Mouse (Mus musculus) kidney, postnatal 10 days (tissue): ENCODE results near the gene 1700025G04Rik.

ENCODE experiments used
- DNase-seq: peaks from one replicate; pipeline ENCODE4 v3.0.0; 2021; ENCODE audit warnings: mixed read lengths

1700025G04Rik gene

DNA sequence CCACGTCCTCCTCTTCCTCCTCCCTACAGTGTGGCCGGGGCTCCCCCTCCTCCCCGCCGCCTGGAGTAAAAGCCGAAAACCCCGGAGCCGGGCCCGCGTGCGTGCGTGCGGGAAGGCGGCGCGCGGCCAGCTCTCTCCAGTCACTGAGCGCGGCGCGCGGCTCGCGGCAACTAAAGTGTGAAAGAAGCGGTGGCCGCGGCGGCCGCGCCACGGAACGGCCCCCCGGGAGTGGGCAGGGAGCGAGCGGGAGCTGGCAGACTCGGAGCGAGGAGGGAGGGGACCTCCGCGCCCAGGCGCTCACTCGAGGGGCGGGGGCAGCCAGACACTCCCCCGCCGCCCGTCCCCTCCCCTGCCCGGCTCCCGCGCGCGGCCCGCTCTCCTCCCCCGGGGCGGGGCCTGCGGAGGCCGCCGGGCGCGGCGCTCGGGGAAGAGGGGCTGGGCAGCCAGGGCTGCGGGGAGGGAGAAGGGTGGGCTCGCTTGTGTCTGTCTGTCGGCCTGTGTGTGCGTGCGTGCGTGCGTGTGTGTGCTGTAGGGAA, at the start of gene 1700025G04Rik:
Gene 1700025G04Rik (minus strand): TSS at position 108 of the 536 bp plus-strand sequence.
- peak; percentile 94 for DNase-seq

DNA sequence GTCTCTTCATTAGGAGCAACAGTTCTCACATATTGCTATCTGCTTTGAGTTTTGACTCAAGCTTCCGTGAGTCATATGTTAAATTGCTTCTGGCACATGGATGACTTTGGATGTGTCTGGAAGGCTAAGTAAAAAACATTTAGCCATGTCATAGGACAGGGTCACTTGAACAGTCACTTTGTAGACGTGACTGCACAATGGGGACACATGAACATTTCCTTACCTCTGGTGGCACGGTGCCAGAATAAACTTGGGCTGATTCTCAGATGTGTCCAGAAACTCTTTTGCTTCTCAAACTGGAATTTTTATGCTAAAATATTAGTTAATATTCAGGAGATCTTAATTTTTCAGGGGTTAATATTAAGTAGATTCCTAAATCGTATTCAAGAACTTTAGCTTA, 49.6 kb upstream of the 1700025G04Rik start:
- peak; percentile 47 for DNase-seq

DNA sequence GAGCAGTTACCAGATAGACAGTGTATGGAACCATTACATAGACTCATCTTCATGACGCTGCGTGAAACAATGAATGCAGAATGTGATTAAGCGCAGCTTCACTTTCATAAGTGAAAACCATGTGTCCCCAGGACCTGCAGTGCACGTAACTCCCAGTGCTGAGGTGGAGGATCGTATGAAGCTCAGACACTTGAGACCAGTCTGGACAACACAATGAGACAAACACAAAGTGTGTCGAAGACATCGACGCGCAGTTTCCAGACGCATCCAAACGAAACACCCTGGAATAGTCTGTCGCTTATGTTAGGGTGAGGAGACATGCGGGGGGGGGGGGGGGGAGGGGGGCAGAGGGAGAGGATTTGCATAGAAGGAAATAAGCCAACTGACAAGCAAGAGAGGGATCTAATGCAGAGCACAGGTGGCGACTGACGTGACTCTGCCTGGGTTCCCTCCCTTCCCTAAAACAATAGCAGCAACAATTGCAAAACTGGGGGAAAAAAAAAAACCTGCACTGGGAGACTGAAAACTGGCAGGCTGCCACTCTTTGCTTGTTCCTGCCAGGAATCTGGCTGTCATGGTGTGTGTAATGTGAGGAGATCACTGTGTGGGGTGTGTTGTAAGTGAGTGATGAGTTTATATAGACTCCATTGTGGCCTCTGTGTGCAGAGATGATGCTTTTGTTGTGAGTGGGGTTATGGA, 40.3 kb upstream of the 1700025G04Rik start:
- DNase-seq: peak; percentile 67

DNA sequence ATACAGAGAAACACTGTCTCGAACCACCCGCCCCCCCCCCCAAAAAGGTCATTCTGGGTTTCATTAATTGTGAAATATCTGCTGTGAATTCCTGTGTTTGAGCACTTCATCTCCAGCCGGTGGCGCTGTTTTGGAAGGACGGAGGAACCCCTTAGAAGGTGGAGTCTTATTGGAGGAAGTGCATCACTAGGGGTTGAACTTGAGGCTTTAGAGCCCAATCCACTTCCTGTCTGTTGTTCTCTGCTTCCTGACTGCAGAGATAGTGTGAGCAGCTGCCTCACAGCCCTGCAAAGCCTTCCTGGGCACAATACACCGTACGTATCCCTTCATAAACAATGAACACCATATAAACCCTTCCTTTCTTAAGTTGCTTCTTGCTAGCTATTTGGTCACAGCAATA, 35.5 kb upstream of the 1700025G04Rik start:
- no peak for DNase-seq

DNA sequence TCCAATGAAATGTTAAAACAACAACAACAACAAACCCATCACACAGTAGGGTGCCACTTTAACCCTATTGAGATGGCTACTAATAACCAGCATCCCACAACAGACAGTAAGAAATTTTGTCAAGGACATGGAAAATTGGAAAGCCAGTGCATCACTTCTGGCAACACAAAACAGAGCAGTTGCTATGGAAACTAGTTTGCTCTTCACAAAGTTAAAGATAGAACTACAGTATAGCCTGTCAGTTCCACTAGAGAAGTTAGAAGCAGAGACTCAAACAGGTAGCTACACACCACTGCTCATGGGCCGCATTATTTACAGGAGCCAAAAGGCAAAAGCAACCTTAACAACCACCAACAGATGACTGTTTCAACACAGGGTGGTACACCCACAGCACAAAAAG, 20.2 kb upstream of the 1700025G04Rik start:
- no peak for DNase-seq

DNA sequence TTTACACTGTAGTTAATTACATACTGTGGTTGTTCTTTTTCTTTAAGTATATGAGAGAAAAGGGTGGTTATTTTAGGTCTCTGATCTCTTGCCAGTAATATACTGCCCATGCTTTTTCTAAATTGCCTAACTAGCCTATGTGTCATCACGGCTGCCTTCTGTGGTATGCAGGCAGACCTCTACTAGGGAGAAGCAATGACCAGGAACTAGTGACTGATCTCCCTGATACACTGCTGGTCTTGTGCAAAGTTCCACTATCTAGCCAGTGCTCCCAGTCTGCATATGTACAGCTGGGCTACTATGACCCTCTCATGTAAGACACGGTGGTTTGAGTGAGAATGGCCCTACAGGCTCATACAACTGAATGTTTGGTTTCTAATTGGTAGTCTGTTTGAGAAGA, 16.2 kb upstream of the 1700025G04Rik start:
- no peak for DNase-seq

DNA sequence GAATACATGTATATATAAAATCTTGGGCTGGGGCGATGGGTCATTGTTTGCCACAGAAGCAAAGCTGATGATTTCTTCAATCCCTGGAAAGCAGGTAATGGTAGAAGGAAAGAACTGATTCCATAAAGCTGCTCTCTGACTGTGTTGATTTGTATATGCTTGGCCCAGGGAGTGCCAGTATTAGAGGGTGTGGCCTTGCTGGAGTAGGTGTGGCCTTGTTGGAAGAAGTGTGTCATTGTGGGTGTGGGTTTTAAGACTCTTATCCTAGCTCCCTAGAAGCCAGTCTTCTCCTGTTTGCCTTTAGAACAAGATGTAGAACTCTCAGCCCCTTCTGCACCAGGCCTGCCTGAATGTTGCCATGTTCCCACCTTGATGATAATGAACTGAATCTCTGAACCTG, 15.3 kb upstream of the 1700025G04Rik start:
- no peak for DNase-seq

DNA sequence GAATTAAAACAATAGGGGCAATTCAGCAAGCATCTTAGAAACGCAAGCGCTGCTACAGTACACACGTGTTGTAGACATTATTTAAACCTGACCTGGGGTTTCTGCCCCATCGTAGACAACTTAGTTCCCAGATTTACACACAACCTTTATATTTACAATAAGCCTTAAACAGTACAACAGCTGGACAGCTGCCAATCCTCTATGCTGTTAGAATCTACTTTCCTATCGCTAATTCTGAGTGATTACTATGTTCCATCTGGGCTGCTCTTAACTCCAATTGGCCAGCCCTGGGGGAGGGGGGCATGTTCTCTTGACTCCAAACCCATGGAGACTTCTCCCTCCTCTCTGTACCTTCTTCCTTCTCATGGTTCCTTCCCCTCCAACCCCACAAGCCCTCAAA, 11.8 kb upstream of the 1700025G04Rik start:
- DNase-seq: no peak

DNA sequence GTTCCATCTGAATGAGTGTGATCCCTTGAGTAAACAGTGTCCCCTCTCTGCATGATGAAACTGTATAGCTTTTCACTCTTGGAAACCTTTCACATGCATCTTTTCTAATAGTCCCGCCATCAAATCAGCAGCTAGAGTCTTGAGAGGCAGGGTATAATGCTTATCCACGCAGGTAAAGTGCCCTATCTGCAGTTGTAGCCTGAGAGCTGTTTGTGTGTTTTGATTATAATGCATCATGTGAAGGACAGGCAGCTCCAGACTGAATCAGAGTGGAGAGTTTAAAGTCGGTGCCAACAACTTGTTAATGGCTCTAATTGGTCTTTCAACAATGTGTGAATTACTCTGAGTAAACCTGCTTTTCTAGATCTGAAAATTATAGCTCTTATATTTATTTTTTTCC, 6.1 kb upstream of the 1700025G04Rik start:
- no peak for DNase-seq

DNA sequence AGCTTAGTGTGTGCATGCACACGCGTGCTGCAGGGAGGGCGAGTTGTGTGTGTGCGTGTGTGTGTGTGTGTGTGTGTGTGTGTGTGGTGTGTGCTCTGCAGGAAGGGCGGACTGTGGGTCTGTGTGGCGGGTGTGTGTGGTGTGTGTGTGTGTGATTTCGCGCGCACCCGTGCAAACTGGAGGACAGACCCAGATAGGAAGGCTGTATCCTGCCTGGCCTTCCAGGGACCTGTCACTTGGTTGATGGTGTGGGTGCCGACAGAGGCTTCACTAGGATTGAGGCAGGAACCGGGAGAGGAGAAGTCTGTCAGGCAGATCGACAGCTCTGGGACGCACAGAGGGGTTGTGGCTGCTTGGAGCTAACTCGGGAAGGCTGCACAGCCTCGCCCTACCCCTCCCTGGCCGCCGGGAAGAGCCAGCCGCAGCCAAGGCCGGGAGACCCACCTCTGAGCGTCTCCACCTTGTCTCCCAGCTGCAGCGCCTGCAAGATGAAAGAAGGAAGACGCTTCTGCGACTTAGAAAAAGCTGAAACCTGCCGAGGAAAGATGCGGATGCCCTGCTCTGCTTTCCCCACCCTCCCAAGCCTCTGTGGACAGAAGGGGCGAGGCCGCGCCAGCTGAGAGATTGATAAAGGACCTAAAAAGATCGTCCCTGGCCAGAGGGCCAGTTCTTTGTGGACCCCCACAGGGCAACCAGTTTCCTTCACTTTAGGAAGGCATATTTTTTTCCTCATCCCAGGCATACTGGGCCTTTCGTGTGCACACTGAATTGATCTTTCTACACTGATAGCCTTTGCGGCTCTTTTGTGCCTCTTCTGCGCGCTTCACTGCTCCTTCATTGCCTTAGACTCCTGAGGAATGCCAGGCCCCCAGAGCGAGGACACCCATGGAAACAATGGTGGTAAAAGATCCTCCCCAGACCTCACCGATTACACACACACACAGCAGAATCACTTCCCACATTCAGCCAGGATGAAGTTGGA, 930 bp upstream of the 1700025G04Rik start:
- DNase-seq: peak; percentile 64

DNA sequence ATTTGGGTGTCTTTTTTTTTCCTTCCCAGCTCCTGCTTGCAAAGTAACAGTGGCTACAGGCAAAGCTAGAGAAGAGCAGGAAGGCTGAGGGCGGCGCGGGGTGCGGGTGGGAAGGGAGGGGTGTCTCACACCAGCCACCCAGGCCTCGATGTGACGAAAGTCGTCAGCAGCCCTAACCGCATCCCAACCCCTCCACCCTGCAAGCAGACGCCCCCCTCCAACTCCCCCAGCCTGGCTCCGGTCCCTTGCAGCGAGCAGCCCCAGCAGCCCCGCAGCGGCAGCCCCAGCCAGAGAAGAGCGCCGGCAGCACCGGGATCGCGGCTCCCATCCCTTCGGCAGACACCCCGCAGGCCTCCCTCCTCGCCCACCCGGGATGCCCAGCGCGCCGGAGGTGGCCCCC, 399 bp downstream of the 1700025G04Rik start:
- DNase-seq: peak; percentile 65

DNA sequence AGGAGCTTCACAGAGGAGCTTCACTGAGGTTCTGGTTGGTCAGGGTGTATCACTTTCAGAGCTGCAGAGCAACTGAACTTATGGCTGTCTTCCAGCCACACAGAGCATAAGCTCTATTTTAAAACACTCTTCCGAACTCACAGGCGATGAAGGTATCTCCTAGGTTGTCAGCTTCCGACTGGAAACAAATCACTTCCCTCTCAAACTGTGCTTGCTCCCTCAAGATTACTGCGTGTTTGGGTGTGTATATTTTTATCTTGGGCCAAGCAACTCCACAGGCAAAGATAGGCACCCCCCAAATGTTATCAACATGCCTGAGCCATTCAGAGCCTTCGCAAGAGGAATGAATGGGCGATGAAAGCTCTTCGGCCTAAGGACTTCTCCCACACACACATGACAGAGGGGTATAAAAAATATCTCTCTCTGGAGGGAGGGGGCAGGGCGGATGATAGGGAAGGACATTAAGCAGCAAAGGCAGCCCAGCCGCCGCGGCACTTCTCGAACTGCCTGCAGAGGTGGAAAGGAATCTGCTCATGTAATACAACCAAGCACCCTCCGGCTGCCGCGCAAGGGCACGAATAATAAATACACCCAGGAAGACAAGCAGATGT, 1.0 kb downstream of the 1700025G04Rik start:
- DNase-seq: peak; percentile 73

DNA sequence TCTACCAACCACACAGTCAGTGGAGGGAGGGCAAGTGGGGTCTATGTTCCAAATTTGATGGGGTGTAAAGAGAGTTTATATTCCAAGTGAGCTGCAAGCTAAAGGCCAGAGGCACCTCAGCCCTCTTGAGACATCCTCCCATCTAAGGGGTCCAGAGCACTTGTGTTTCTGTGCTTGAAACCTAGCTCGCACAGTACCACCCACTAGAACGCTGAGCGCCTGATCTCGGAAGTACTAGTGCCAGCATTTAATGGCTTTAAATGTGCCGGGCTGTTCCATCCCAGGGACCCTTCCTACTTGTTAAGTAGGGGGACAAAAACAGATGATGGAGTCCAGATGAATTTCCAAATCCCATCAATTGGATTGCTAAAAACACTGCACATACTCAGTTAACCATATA, 1.9 kb downstream of the 1700025G04Rik start:
- DNase-seq: no peak

DNA sequence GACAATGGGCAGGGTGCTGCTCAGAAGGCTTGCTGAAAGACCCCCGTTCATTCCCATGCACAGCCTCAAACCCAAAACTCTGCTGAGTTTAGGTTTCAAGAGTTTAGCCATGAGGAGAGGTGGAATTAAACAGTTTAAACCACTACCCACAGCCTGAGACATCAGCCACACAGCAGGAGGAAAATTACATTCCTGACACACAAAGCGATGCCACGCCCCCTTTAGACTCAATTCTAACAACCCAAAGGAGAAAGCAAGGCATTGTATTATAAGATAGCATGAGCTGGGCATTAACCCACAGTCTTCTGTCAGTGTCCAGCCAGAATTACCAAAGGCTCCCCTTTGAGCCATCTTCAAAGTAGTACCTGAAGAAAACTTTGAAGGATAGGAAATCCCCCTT, 3.0 kb downstream of the 1700025G04Rik start:
- no peak for DNase-seq

DNA sequence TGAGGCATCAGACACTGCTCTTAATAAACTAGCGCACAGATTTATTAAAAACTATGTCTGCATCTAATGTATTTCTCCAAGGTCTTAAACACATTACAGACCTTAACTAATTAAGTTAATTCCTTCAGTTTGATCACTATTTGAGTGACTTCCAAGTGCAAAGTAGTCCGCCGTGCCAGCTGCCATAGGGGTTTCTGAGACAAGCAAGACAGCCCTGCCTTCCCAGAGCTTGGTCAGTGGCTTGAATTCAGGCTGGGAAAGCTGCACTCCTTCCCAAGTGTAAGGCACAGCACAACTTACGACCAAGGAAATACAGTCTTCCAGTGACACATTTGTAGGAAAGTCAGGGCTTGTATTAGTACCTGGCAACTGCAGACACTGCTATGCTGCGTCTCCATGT, 4.4 kb downstream of the 1700025G04Rik start:
- DNase-seq: no peak

DNA sequence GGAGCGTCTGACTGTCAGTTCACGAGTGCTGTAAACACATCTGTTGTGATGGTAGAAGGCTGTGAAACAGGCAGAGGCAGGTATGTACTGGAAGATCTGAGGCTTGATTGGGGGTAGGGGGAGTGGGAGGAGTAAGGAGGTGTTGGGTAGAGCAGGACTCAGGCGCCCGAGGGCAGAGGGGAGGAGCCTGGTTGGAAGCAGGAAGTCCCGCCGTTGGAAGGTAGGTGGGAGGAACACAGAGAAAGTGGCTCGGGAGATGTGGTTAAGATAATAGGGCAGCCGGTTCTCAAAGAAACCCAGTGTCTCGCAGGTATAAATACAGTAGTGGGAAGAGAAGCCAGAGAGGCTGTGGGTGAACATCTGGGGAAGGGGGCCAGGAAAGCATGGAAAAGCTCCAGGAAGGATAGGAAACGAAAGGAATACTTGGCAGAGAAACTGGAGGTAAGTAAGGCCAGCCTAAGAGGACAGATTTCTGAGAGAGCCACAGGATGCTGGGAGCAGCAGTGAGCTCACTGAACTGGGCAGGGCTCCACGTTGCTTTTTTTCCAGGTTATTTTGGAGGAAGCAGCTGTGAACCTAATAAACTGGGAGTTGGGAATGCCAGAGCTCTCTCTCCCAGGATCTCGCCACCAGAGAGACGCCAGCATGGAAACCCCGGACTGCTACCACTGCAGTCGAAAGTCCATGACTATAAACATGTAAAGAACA, 5.1 kb downstream of the 1700025G04Rik start:
- DNase-seq: peak; percentile 75

DNA sequence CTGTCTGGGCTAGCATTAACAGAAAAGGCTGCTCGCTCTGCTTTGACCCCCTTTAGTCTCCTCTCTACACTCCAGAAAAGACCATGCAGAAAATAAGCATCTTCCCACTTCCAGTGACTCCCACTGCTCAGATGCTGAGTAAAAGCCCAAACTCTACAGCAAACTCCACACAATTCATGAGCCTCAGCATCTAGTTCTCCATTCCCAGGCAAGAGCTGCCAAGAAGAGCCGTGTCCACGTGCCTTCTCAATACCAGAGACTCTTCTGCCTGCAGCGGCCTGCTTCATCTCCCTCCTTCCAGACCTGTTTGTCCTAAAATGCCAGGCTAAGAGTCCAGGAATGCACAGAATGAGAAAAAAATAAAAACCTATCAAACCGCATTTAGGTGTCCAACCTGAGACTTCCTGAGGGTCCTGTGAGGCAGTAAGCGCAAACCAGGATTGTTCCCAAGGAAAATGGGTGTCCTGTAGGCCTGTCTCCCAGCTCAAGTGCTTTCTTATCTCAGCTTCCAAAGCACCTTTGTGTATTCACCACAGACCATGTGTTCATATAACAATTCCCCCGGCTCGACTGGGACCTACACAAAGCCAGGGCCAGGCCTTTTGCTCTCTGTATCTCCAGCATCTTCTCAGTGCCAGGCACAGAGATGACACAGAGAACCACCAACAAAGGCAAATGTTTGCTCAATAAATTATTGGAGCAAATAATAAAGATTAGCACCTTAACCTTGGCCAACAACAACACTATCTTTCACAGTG, 7.8 kb downstream of the 1700025G04Rik start:
- DNase-seq: no peak

DNA sequence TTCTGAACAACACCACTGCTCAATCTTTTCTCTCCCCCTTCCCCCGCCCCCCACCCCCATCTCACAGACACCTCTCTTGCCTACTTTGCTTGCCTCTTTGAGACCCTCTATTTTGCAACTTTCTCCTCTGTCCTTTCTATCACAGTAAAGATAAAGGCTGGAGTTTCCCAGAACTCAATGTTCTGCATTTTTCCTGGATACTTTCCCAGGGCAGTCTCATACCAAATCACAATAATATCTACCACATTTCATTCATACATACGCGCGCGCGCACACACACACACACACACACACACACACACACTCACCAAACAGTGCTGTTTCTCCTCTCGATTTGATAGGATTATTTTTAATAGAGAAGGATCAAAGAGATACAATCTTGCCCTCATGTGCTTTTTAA, 8.8 kb downstream of the 1700025G04Rik start:
- DNase-seq: no peak

DNA sequence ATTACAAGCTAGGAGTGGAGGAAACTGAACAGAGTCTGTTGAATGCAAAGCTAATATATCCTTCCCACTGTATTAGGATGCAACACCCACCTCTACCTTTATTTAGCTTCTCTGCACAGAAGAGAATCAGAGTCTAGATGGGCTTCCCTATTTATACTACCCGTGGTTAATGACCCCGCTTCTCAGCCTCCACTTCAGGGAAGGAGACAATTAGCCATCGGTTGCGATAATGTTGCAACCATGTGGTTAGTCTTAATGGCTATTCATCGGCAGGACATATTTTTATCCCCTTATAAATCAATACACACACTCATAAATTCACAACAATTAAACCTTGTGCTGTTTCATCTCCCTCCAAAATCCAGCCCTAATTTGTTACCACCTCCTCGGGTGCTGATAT, 9.7 kb downstream of the 1700025G04Rik start:
- DNase-seq: no peak

DNA sequence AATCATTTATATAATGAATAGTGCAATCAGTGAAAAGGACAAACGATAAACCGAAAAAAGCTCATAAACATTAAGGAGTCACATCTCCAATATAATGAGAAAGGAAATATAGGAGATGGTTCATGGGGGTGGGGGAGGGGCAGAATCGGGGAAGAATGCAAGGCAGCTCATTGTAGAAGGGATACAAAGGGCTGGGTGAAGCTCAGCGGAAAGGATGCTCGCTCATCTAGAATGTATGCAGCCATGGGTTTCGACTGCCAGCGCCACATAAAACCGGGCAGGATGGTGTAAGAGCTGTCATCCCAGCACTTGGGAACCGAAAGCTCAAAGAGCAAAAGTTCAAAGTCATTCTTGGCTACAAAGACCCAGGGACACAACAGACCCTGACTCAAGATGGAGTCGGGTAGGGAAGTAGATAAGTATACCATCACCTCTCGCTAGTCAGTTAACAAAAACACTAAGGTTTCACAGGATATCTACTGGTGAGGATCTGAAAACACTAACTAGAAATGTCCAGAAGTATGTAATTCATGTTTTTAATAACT, 12.7 kb downstream of the 1700025G04Rik start:
- no peak for DNase-seq

DNA sequence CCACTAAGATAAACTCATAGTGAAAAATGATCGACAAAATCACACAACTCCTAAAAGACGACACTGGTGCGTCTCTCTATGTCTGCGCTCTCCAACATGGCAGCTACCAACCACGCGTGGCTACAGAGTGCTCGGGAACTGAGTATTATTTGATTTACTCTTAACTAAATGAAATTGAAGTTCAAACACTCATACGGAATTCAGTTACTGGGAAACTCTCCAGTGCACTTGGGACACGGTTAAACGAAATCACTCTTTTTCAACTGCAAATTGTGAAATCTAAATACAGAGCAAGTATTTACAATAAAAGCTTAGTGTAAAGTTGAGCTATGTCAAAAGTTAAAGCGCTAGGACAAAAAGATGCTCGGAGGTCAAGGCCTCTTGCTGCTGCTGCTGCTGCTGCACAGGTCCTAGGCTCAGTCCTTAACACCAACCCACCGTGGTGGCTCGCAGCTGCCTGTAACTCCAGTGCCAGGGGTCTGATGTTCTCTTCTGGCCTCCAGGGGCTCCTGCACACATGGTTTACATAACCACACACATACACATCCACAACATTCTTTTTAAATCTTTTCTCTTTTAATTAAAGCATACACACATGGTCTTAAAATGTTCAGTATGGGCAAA, 13.6 kb downstream of the 1700025G04Rik start:
- no peak for DNase-seq
